Mouse (Mus musculus) brain, adult 10 weeks (tissue): ENCODE measurements around the gene Lpcat3. TPM values are rescaled to one million over a fixed set of nuclear protein-coding genes. Genes with fewer than 3 reads are reported as not detected.

Experiments used
- polyA plus RNA-seq: library from polyadenylated mRNA; stranded (reverse); fragments of 350-450 nt; fragmentation: Illumina TruSeq; extraction: RNeasy Lipid Tissue Mini Kit (QIAGEN cat#74804); gene quantifications from one replicate; pipeline ENCODE4 v1.2.3, GENCODE M21; 2015; ENCODE audit warnings: low read depth, low replicate concordance

Lpcat3 gene
- polyA plus RNA-seq, result 21.0 TPM

DNA sequence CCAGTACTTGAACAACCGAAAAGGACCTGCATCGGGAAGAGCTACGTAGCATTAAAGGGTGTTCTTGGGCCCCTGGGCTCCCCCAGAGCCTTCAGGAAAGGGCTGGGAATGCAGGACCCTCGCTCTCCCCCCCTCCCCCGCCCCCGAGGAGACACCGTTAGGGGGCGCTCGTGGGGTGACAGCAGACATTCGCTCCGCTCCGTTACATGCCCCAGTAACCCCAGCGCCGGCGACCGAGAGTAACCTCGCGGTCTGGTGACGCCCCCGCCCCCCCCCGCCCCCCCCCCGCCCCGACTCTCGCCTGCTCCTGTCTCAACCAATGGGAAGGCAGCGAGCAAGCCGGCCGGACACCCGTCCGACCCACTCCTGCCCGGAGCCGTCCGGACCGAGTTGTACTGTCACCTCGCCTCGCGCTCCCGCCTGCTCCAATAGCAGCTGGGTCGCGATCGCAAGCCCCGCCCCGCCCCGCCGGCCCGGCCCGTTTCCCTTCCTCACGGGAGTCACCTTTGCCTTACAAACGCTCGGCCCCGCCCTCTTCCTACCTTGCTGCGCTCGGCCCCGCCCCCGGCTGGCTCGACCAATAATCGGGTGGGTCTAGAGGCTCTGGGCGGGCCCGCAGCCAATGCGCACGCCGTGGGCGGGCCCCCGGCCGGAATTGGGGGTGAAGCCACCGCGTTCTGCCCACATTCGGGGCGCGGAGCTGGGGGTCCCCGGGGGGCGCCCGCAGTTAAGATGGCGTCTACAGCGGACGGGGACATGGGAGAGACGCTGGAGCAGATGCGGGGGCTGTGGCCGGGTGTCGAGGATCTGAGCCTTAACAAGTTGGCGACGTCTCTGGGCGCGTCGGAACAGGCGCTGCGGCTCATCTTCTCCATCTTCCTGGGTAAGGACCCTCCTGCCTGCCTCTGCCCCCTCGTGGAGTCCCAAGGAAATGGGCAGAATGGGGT lies at the start of gene Lpcat3:
Gene Lpcat3 (plus strand): TSS at position 551 of the 947 bp plus-strand sequence.

DNA sequence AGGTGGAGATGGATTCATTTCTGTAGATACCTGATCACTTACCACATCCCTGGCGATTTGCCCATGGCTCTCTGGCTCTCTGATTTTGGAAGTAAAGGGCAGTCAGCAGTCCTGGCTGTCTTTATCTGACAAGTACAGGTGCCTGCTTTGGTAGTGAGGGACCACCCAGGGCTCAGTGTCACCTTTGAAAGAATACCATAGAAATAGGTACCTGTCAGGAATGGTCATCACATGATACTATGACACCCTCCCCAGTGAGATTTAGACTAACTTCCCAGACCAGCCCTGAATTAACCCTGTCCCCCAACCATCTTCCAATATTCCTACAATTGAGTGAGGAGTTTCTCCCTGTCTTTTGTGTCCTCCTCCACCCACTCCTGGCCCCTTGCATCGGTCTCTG lies 26.8 kb upstream of the Lpcat3 start, which contains the start of gene C1s2:
Gene C1s2 (minus strand): TSS at position 101 of the 400 bp plus-strand sequence.

DNA sequence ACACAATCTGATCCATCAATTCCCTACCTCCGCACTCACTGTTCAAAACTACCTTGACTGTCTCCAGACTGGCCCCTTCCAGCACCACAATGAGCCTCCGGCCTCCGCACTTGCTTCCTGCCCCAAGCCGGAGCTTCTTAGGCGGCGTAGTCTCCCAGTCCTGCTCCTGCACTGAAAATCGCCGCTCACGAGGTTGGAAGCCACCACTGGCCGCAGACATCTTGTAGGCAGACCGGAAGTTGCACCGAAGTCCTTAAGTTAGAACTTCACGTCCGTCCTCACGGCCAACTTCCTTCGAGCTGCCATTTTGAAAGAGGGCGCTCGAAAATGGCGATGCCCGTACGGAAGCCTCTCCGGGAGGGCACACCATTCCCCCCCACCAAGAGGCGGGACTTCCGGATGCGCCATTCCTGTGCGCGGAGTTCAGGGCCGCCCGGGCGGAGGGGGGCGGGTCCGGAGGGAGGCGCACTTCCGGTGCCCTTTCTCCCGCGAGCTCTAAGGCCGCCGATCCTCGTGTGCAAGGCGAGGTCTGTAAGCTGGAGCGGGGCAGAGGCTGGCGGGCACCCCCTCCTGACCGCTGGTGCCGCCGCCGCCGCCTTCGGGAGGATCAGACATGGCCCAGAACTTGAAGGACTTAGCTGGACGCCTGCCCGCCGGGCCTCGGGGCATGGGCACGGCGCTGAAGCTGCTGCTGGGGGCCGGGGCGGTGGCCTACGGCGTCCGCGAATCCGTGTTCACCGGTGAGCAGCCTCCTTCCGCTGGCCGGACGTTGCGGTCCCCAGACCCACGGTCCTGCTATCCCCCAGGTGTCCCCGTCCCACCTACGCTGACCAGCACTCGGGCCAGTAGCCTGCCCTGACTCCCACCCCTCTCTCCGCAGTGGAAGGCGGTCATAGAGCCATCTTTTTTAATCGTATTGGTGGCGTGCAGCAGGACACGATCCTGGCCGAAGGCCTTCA lies 49.3 kb downstream of the Lpcat3 start, which contains the start of the genes Emg1 and Phb2:
Gene Emg1 (minus strand): TSS at position 355 of the 959 bp plus-strand sequence.
Gene Phb2 (plus strand): TSS at position 513 of the 959 bp plus-strand sequence.

DNA sequence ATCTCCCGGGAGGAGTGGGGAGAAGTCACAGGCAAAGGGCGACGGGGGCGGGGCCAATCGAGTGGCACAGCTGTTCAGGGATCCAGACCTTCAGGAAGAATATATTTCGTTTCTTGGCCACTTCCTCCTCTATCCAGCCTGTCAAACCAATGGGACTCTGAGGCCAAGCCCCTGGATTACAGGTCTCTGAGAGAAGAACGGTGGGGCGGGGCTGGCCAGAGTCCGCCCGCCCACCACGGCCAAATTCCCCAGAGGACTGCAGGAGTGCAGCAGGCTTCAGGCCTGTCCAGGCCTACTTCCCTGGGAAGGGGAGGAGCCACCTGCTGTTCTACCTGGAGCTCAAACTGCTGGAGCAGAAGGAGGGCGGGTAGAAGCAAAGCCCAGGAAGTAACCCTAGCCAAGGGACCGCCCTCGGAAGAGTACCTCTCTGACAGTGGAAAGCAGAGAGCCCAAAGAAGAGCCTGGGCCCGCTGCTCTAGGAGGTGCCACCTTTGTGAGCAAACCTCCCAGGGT lies 75.7 kb downstream of the Lpcat3 start, which contains the start of gene Ptpn6:
Gene Ptpn6 (minus strand): TSS at position 204 of the 513 bp plus-strand sequence.

DNA sequence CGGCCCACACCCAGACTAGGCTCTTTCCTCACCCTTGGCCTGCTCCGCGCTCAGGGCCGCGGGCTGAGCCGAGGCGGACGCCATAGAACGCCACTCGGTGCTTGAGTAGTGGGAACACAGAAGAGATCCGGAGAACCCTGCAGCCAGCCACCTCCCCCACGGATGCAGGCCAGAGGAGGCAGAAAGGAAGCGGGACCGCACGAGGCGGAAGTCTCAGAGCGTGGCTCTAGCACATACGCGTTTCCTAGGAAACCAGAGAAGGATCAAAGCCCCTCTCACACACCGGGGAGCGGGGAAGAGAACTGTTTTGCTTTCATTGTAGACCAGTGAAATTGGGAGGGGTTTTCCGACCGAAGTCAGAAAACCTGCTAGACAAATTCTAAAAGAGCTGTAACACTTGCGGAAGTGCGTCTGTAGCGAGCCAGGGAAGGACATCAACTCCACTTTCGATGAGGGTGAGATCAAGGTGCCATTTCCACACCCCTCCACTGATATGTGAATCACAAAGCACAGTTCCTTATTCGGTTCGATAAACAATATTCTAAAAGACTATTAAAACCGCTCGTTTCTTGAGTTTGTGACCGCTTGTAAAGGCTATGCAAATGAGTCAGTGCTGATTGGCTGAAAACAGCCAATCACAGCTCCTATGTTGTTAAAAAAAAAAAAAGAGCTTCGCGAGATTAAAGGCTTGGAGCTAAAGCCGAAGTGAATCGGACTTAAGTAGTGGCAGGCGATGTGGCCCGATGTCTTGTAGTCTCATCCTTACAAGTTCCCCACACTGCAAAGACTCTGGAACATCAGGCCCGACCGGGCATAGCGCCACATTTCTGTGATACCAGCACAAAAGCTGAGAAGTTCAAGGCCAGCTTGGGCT lies 78.3 kb downstream of the Lpcat3 start, which contains the start of gene Grcc10:
Gene Grcc10 (minus strand): TSS at position 487 of the 874 bp plus-strand sequence.

Other genes with a start within 250 kb of the Lpcat3 start
- gene Pex5, start 248.0 kb upstream of the Lpcat3 start, polyA plus RNA-seq, result 46.1 TPM
- 222 TPM for gene Clstn3, start 198.2 kb upstream of the Lpcat3 start, polyA plus RNA-seq
- 0.61 TPM for gene C1rl, start 169.9 kb upstream of the Lpcat3 start, polyA plus RNA-seq
- gene C1ra, start 150.6 kb upstream of the Lpcat3 start, polyA plus RNA-seq, result 2.5 TPM
- 2.0 TPM for gene C1s1, start 120.7 kb upstream of the Lpcat3 start, polyA plus RNA-seq
- gene C1rb, start 92.7 kb upstream of the Lpcat3 start, polyA plus RNA-seq, result not detected
- 0.16 TPM for gene C1s2, start 26.9 kb upstream of the Lpcat3 start, polyA plus RNA-seq
- gene Emg1, start 49.2 kb downstream of the Lpcat3 start, polyA plus RNA-seq, result 72.4 TPM
- 127 TPM for gene Phb2, start 49.3 kb downstream of the Lpcat3 start, polyA plus RNA-seq
- 7.4 TPM for gene Ptpn6, start 75.7 kb downstream of the Lpcat3 start, polyA plus RNA-seq
- 262 TPM for gene Grcc10, start 78.3 kb downstream of the Lpcat3 start, polyA plus RNA-seq
- not detected for gene Gm45234, start 93.0 kb downstream of the Lpcat3 start, polyA plus RNA-seq
- 71.6 TPM for gene Atn1, start 93.5 kb downstream of the Lpcat3 start, polyA plus RNA-seq
- gene Eno2, start 106.6 kb downstream of the Lpcat3 start, polyA plus RNA-seq, result 1,006 TPM
- gene Lrrc23, start 116.7 kb downstream of the Lpcat3 start, polyA plus RNA-seq, result 8.6 TPM
- 3.1 TPM for gene Spsb2, start 145.6 kb downstream of the Lpcat3 start, polyA plus RNA-seq
- 974 TPM for gene Tpi1, start 151.3 kb downstream of the Lpcat3 start, polyA plus RNA-seq
- gene Usp5, start 166.5 kb downstream of the Lpcat3 start, polyA plus RNA-seq, result 163 TPM
- 1.8 TPM for gene Cdca3, start 166.5 kb downstream of the Lpcat3 start, polyA plus RNA-seq
- gene Gnb3, start 177.2 kb downstream of the Lpcat3 start, polyA plus RNA-seq, result 0.33 TPM
- gene P3h3, start 194.7 kb downstream of the Lpcat3 start, polyA plus RNA-seq, result 32.1 TPM
- gene Gpr162, start 201.0 kb downstream of the Lpcat3 start, polyA plus RNA-seq, result 147 TPM
- gene Cd4, start 225.2 kb downstream of the Lpcat3 start, polyA plus RNA-seq, result 8.6 TPM
- 5.8 TPM for gene Lag3, start 248.7 kb downstream of the Lpcat3 start, polyA plus RNA-seq